Mouse (Mus musculus) left cerebral cortex, postnatal 36 days (tissue): ENCODE data around the gene Khdc1c. TPM values are rescaled to one million over a fixed set of nuclear protein-coding genes. Genes with fewer than 3 reads are reported as not detected.
"Not testable (repeated sequence)": the region's sequence is repeated elsewhere in the genome, so short reads cannot be mapped to it uniquely, and the experiment has no call there.

Experiments used
- DNase-seq, 2 experiments: peaks; one replicate each; pipeline ENCODE4 v3.0.0; 2021 to 2022; ENCODE audit warnings: low spot score in 2 of 2, mixed read lengths in 1 of 2
- intact Hi-C: fragments of 180-260 bp; cut with DNase I; formaldehyde crosslinking; loops from one replicate; pipeline ENCODE4 v1.15.1; 2025
- total RNA-seq, 2 experiments: library from RNA; stranded (reverse); gene quantifications; 2 replicates each; pipeline ENCODE4 v1.2.3; 2021

The Khdc1c gene
- not detected for total RNA-seq

GRCm38 (mm10) chr1:21368031-21368430, at the start of gene Khdc1c:
TSS of gene Khdc1c (plus strand) at chr1:21368331.
- DNase-seq, intact Hi-C loops: not testable (repeated sequence)

GRCm38 (mm10) chr1:21320271-21320670, 47.9 kb upstream of the Khdc1c start:
- intact Hi-C loops, DNase-seq: not testable (repeated sequence)

GRCm38 (mm10) chr1:21321656-21322055, 46.5 kb upstream of the Khdc1c start:
- no peak for DNase-seq
- intact Hi-C loops, result no loop called here

GRCm38 (mm10) chr1:21323996-21324574, 44.0 kb upstream of the Khdc1c start:
- DNase-seq, result no peak
- intact Hi-C loops, result no loop called here

- intact Hi-C loops, result no loop called here
Measured at GRCm38 (mm10) chr1:21324633-21325032, 43.5 kb upstream of the Khdc1c start.

GRCm38 (mm10) chr1:21326733-21327132, 41.4 kb upstream of the Khdc1c start:
- DNase-seq, result no peak
- intact Hi-C loops, result no loop called here

More at GRCm38 (mm10) chr1:21324633-21325032, 43.5 kb upstream of the Khdc1c start:
- no peak for DNase-seq

GRCm38 (mm10) chr1:21331161-21331560, 37.0 kb upstream of the Khdc1c start:
- DNase-seq, intact Hi-C loops: not testable (repeated sequence)

GRCm38 (mm10) chr1:21333222-21333973, 34.7 kb upstream of the Khdc1c start:
- DNase-seq, result no peak
- intact Hi-C loops, result no loop called here

GRCm38 (mm10) chr1:21335836-21336235, 32.3 kb upstream of the Khdc1c start:
- no peak for DNase-seq
- intact Hi-C loops, result no loop called here

- intact Hi-C loops, result loop anchor here (10.0 kb wide), 3 partner anchors 66 to 406 kb away; no protein-coding TSS in a partner anchor
- no peak for DNase-seq
Measured at GRCm38 (mm10) chr1:21340745-21341144, 27.4 kb upstream of the Khdc1c start.

- peak; percentile 39 to 67 for DNase-seq
- intact Hi-C loops, result loop anchor here (2.0 to 10.0 kb wide), 4 partner anchors 69 to 409 kb away; partner anchors contain the start of gene Tmem14a
Measured at GRCm38 (mm10) chr1:21344253-21344652, 23.9 kb upstream of the Khdc1c start.

- DNase-seq, result not testable (repeated sequence)
- intact Hi-C loops, result loop anchor here (2.0 to 10.0 kb wide), 4 partner anchors 70 to 410 kb away; partner anchors contain the start of gene Tmem14a
Measured at GRCm38 (mm10) chr1:21344752-21345151, 23.4 kb upstream of the Khdc1c start.

GRCm38 (mm10) chr1:21349341-21349740, 18.8 kb upstream of the Khdc1c start, which contains the start of gene Khdc1a:
TSS of gene Khdc1a (plus strand) at chr1:21349641.
- no peak for DNase-seq
- intact Hi-C loops, result loop anchor here (10.0 kb wide), 3 partner anchors 75 to 415 kb away; no protein-coding TSS in a partner anchor

- intact Hi-C loops, result no loop called here
- no peak for DNase-seq
Measured at GRCm38 (mm10) chr1:21383256-21383655, 15.1 kb downstream of the Khdc1c start, which contains the start of gene Khdc1b. TSS of gene Khdc1b (plus strand) at chr1:21383556.

GRCm38 (mm10) chr1:21391138-21391671, 23.1 kb downstream of the Khdc1c start:
- intact Hi-C loops, result no loop called here
- no peak for DNase-seq

- DNase-seq, result no peak
- intact Hi-C loops, result no loop called here
Measured at GRCm38 (mm10) chr1:21402804-21403203, 34.7 kb downstream of the Khdc1c start.

GRCm38 (mm10) chr1:21407266-21407665, 39.1 kb downstream of the Khdc1c start:
- intact Hi-C loops, result no loop called here
- no peak for DNase-seq

- intact Hi-C loops, result loop anchor here (2.0 to 10.0 kb wide), 4 partner anchors 273 to 857 kb away; partner anchors contain the start of gene Kcnq5
- DNase-seq, result peak; percentile 79 to 87
Measured at GRCm38 (mm10) chr1:21411331-21412196, 43.4 kb downstream of the Khdc1c start.

GRCm38 (mm10) chr1:21412197-21412555, 44.0 kb downstream of the Khdc1c start:
- intact Hi-C loops, result loop anchor here (10.0 kb wide), 1 partner anchor 273 kb away; no protein-coding TSS in a partner anchor
- DNase-seq, result no peak
